Mouse (Mus musculus): ENCODE results near the gene Clybl.

- TF ChIP-seq CTCF (IDR thresholded peaks at IDR 0.05; ENCODE audit: borderline replicate concordance, insufficient read depth, low read depth, low read length) (no peak), POLR2A (IDR thresholded peaks at IDR 0.05; ENCODE audit: borderline replicate concordance, insufficient read depth, low read length) (no peak)
Measured at GRCm38 (mm10) chr14:122171031-122171430, 10.5 kb upstream of the Clybl start.

All from cerebellum, adult 2 months (tissue).